Mouse (Mus musculus): ENCODE results near the gene Dennd4b.

- TF ChIP-seq CTCF (IDR thresholded peaks at IDR 0.05; ENCODE audit: insufficient read depth, low read depth, low read length) (no peak), POLR2A (IDR thresholded peaks at IDR 0.05; ENCODE audit: insufficient read depth, low read depth, low read length) (no peak)
These were observed 28.5 kb downstream of the Dennd4b start for GRCm38 (mm10) chr3:90293352-90294063.

Measured in olfactory bulb, adult 2 months (tissue).